Mouse (Mus musculus) small intestine, adult 2 months (tissue): ENCODE results near the gene 4930426L09Rik.

Experiments
- CTCF ChIP-seq: fragments of 200-500 bp; IDR thresholded peaks from 2 replicates; pipeline ENCODE4 v1.5.1; 2012; ENCODE audit warnings: low read depth, mild to moderate bottlenecking, control low read depth, inconsistent platforms, low read length, moderate library complexity, mixed read lengths; ENCODE audit not compliant: insufficient replicate concordance, insufficient read length; ENCODE audit errors: extremely low read depth
- POLR2A ChIP-seq: fragments of 200-500 bp; IDR thresholded peaks from 2 replicates; pipeline ENCODE4 v1.6.1; 2012; ENCODE audit warnings: low read depth, mild to moderate bottlenecking, control low read depth, inconsistent platforms, low read length, moderate library complexity

- TF ChIP-seq CTCF (no peak), POLR2A (no peak)
Observed at GRCm38 (mm10) chr2:18967451-18968063, 30.6 kb upstream of the 4930426L09Rik start.
